Mouse (Mus musculus): ENCODE measurements around the gene Plekha6.

Plekha6 gene

GRCm38 (mm10) chr1:133251625-133252034, 87.6 kb downstream of the Plekha6 start:
- peak in 1 of 2 experiments; percentile 26 for DNase-seq

- no peak for DNase-seq
These were observed 88.2 kb downstream of the Plekha6 start for GRCm38 (mm10) chr1:133252251-133252650.

GRCm38 (mm10) chr1:133252801-133253531, 89.0 kb downstream of the Plekha6 start:
- no peak for DNase-seq

GRCm38 (mm10) chr1:133253532-133253866, 89.5 kb downstream of the Plekha6 start:
- no peak for DNase-seq

GRCm38 (mm10) chr1:133254226-133254625, 90.2 kb downstream of the Plekha6 start:
- no peak for DNase-seq

- DNase-seq: no peak
These were observed 91.1 kb downstream of the Plekha6 start for GRCm38 (mm10) chr1:133254856-133255764.

- no peak for DNase-seq
These were observed 91.8 kb downstream of the Plekha6 start for GRCm38 (mm10) chr1:133255776-133256175.

- peak; percentile 56 to 61 for DNase-seq
These were observed 92.3 kb downstream of the Plekha6 start for GRCm38 (mm10) chr1:133256347-133256746.

GRCm38 (mm10) chr1:133258694-133259093, 94.7 kb downstream of the Plekha6 start:
- DNase-seq: no peak

GRCm38 (mm10) chr1:133262628-133263027, 98.6 kb downstream of the Plekha6 start:
- no peak for DNase-seq

- peak in 1 of 2 experiments; percentile 21 for DNase-seq
These were observed 99.1 kb downstream of the Plekha6 start for GRCm38 (mm10) chr1:133263134-133263533.

- DNase-seq: no peak
These were observed 100.4 kb downstream of the Plekha6 start for GRCm38 (mm10) chr1:133264367-133264766.

- no peak for DNase-seq
These were observed 101.2 kb downstream of the Plekha6 start for GRCm38 (mm10) chr1:133265114-133265766.

GRCm38 (mm10) chr1:133267094-133267493, 103.1 kb downstream of the Plekha6 start:
- no peak for DNase-seq

GRCm38 (mm10) chr1:133267813-133268492, 103.9 kb downstream of the Plekha6 start:
- DNase-seq: peak in 1 of 2 experiments; percentile 30

- DNase-seq: no peak
These were observed 104.5 kb downstream of the Plekha6 start for GRCm38 (mm10) chr1:133268503-133268902.

GRCm38 (mm10) chr1:133270336-133270735, 106.3 kb downstream of the Plekha6 start:
- DNase-seq: no peak

GRCm38 (mm10) chr1:133274163-133274562, 110.2 kb downstream of the Plekha6 start:
- DNase-seq: no peak

GRCm38 (mm10) chr1:133276983-133277382, 113.0 kb downstream of the Plekha6 start:
- no peak for DNase-seq

- no peak for DNase-seq
These were observed 114.5 kb downstream of the Plekha6 start for GRCm38 (mm10) chr1:133278539-133278938.

GRCm38 (mm10) chr1:133278946-133279631, 115.1 kb downstream of the Plekha6 start:
- no peak for DNase-seq

- no peak for DNase-seq
These were observed 115.7 kb downstream of the Plekha6 start for GRCm38 (mm10) chr1:133279632-133280093.
